Mouse (Mus musculus) urinary bladder, postnatal 25 days (tissue): ENCODE results near the gene Gm42715.
A peak's percentile ranks its signal among the peaks of the same experiment; 100 is the strongest.
"Not testable (repeated sequence)": the region's sequence is repeated elsewhere in the genome, so short reads cannot be mapped to it uniquely, and the experiment has no call there.

Experiments used
- DNase-seq: peaks from one replicate; pipeline ENCODE4 v3.0.0; 2022; ENCODE audit warnings: low spot score

Gm42715 gene

DNA sequence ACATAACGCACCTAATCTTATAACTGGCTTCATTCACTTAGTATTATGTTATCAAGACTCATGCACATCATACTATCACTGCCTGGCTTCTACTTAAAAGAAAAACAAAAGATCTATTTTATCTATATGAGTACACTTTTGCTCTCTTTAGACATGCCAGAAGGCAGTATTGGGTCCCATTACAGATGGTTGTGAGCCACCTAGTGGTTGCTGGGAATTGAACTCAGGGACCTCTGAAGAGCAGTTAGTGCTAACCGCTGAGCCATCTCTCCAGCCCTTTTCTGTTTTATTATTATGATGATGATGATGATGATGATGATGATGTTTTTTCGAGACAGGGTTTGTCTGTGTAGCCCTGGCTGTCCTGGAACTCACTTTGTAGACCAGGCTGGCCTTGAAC lies 21.0 kb upstream of the Gm42715 start:
- DNase-seq = no peak

- DNase-seq = no peak
Observed at GRCm38 (mm10) chr7:127508291-127508690, 11.1 kb upstream of the Gm42715 start.

GRCm38 (mm10) chr7:127509830-127510229 lies 9.6 kb upstream of the Gm42715 start:
- DNase-seq = not testable (repeated sequence)

- no peak for DNase-seq
Observed at GRCm38 (mm10) chr7:127511241-127511640, 8.1 kb upstream of the Gm42715 start.

DNA sequence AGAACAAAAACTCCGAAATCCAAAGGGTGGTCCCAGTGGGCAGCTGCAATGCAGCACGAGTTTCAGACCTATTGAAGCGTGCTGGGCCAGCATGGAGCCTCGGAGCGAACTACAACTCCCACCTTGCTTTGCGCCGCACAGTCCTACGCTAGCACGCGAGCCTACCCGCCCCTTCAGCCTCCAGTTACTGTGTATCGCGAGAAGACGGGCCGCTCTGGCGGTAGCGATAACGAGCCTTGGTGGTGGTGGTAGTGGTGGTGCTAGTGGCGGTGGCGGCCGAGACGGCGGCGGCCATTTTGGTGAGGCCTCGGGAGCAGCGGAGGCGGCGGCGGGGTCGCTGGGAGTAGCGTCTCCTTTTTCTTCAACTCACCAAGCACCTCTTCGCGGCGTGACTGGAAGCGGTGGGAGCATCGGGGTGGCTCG lies 7.6 kb upstream of the Gm42715 start, which contains the start of gene Srcap:
TSS of gene Srcap (plus strand) at position 176 of the 423 bp plus-strand sequence.
- DNase-seq = peak; percentile 89

DNA sequence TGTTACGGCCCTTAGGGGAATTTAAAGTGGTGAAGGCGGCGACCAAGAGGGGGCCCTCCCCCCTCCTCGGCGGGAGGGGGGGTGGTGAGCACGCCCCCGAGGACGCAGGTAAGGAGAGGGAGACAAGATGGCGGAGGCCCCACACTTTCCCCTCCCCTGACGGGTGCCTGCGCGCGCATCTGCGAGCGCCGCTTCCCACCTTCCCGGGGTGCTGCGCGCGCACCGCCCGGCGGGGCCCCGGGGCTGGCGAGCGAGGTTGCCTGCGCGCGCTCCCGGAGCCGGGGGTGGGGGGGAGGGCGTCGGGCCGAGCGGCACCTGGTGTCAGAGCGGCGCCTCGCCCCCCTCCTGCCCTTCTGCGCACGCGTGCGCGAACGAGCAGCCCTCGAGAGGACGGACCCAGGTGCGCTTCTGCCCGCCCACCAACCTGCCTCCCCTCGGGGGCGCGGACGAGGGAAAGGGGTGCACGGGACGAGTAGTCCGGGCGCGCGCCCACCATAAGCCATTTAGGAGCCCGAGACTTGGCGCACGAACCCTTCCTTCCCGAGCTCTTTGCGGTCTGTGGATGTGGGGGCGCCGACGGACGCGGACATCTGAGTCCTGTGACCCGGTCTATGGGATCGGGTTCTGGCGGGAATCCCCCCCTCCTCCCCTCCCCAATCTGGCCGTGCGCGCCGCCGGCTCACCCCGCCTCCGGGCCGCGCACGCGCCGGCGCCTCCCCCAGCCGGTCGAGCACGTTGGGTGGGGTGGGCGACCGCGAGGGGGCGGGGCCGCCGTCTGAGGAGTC lies 7.0 kb upstream of the Gm42715 start:
- peak; percentile 87 for DNase-seq

DNA sequence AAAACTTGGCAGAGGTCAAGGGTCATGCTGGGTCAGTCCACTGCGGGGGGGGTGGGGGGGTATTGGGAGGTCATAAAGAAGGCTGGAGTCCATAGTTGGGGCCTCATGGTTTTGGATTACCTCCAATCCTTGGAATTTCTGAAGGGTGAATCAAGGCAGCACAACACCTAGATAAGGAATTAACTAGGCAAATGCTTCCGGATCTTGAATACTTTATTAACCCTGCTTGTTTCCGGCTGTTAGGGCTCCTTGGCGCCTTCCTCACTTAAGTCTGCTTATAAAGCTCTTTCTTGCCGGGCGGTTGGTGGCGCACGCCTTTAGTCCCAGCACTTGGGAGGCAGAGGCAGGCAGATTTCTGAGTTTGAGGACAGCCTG lies 6.4 kb upstream of the Gm42715 start:
- no peak for DNase-seq

- no peak for DNase-seq
Observed at GRCm38 (mm10) chr7:127513781-127514180, 5.6 kb upstream of the Gm42715 start.

GRCm38 (mm10) chr7:127515846-127516245 lies 3.5 kb upstream of the Gm42715 start:
- no peak for DNase-seq

GRCm38 (mm10) chr7:127516344-127516743 lies 3.0 kb upstream of the Gm42715 start:
- no peak for DNase-seq

GRCm38 (mm10) chr7:127541671-127542070 lies 22.3 kb downstream of the Gm42715 start:
- DNase-seq = no peak

DNA sequence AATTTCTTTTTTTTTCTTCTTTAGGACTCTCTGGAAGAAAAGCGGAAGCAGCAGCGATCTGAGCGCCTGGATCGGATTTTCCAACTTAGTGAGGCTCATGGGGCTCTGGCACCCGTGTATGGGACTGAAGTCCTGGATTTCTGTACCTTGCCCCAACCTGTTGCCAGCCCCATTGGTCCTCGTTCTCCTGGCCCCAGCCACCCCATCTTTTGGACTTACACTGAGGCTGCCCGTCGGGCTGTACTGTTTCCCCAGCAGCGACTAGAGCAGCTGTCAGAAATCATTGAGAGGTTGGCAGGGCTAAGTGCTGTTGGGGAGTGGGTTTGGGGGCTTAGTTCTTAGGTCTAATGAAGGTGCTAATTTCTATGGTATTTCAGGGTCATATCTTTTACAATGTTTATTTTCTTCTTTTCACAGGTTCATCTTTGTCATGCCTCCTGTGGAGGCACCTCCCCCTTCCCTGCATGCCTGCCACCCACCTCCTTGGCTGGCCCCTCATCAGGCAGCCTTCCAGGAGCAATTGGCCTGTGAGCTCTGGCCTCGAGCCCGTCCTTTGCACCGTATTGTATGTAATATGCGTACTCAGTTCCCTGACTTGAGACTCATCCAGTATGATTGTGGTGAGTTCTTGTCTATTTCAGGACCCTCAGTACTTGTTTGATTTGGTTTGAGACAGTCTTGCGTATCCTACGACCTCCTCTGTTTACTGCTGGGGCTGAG lies 29.9 kb downstream of the Gm42715 start:
- no peak for DNase-seq

DNA sequence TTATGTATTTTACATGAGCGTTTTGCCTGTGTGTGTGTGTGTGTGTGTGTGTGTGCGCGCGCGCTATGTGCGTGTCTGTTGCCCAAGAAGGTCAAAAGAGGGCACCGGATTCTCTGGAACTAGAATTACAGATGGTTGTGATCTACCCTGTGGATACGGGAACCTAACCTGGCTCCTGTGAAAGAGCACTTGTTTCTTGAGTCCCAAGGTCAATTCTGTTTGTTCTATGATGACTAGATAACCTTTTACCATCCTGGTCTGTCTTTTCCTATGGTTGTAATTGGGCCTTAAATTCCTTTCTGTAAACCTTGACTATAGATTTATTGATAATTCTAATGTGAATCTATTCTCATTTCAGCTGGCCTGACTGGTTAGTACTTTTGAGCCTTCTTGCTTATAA lies 32.2 kb downstream of the Gm42715 start:
- DNase-seq = no peak

- DNase-seq = no peak
Observed at GRCm38 (mm10) chr7:127560580-127560979, 41.2 kb downstream of the Gm42715 start.

DNA sequence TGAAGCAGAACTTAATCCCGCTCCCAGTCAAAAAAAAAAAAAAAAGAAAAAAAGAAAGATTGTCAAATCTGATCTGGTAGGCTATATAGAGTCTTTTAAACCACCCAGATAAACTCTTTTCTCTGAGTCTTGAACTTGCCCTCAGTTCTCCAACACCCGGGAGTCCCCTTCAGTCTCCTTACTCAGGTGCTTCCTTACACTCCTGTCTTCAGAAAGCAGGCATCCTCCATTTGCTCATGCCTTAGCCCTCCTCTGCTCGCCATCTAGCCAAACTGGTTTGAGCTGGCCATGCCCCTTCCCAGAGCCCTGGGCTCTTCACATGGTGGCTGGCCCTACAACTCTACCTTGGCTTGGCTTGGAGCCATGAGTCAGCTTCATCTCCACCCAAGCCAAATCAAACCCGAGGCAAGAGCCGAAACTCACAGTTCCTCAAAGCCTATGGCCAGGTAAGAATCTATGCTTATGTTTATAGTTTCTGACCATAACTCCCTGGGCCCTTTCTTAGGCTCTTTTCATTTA lies 42.0 kb downstream of the Gm42715 start, which contains the start of gene Tmem265:
TSS of gene Tmem265 (plus strand) at position 51 of the 519 bp plus-strand sequence.
- DNase-seq = no peak

DNA sequence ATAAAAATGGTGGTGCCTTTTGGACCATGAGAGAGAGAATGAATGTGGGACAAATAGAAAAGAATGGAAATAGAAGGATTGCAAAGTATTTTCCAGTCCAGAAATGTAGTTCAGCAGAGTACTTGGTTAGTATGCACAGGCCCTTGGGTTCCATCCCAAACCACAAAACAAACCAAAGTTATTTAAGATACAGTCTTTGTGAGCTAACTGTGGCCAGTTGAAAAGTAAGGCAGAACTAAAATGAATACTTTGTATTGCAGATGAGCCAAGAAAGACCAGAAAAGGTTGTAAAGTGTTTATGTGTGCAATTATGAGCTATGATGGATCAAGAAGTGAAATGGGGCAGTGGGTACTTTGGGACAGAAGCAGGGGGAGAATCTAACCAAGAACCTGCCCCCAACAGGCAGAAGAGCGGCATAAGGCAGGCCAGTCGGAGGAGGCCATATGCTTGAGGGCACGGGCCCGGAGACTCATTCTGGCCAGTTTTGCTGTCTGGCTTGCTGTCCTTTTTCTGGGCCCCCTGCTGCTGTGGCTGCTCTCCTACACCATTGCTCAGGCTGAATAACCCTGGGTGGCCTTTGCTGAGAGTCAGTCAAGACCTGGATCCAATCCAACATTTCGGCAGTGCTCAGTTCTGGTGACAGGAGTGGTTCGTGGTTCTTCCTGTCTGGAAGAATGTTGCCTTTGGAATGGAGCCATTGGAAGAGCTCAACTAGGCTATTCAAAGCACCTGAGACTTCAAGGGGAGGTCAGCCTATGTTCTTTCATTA lies 45.2 kb downstream of the Gm42715 start:
- DNase-seq = no peak

DNA sequence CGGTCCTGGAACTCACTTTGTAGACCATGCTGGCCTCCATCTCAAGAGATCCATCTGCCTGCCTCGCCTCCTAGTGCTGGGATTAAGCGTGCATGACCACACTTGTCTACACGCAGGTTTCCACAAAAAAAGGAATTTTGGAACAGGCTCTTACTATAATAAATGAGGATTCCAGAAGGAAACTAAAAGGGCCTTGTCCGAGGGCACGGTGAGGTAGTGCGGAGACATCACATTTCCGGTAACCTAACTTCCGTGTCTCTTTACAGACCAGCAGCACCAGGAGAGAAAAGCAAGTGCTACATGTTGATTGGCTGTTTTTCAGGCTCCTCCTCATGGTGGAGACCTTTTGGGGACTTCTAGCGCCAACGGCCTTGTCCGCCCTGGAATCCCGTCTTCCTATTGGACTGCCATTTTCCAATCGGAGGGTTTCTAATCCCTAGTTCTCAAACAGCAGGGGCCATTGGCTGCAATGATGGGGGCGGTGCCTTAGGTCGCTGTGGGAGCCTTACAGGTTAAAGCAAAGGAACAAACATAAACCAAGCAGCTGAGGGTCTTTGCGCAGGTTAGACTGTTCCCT lies 53.6 kb downstream of the Gm42715 start, which contains the start of gene Phkg2:
TSS of gene Phkg2 (plus strand) at position 446 of the 577 bp plus-strand sequence.
- DNase-seq = peak; percentile 77

GRCm38 (mm10) chr7:127573503-127574008 lies 54.2 kb downstream of the Gm42715 start:
- DNase-seq = no peak

- no peak for DNase-seq
Observed at GRCm38 (mm10) chr7:127574115-127574514, 54.7 kb downstream of the Gm42715 start.

DNA sequence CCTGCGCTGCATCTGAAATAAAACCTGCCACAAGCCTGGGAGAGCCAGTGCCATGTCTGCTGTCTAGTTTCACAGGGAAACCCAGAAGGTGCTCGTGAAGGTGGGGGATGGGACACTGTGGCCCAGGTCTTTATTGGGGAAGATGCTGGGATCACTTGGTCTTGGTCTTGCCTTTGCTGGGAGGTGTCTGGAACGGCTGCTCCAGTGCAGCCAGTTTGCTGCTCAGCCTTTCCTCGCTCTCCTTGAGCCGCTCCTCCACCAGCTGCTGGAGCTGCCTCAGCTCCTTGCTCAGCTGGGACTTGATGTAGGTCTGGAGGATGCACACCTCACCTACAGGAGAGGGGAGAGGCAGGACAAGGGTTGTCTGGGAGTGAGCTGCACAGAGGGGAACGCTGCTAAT lies 63.9 kb downstream of the Gm42715 start:
- DNase-seq = no peak

DNA sequence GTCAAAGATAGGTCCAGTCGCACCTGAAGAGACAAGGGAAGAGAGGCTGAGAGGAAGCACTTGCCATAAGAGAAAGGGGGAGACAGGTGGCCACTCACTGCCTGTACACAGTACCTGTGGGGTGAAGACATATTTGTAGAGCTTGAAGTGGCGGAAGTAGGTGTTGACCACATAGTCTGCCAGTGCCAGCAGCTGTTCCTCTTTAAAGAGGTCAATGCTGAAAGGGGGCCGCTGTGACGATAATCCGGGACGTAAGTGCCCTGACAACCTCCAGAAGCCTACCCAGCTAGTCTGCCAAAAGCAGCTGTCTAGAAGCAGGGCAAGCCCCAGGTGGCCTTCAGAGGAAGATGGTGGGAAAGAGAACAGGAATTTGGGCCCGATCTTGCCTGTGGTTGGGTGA lies 65.6 kb downstream of the Gm42715 start:
- no peak for DNase-seq

DNA sequence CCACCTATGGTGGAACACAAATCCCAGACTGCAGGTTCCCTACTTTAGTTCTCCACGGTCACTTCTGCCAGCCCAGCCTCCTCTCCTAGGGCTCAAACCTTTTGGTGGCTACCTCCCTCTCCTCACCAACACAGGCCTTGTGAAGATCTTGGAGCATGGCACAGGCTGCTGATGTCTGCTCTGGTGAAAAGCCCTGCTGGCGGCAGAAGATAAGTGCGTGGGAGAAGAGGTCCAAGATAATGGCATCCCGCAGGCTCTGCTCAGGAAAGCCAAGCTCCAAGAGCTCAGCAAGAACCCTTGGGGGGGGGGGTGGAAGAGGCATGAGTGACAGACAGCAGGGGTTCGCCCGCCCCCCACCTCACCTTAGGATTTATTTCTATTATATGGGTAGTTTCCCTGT lies 66.8 kb downstream of the Gm42715 start:
- DNase-seq = no peak
